Comparison of ENCODE assay signal across 8 mouse cellular contexts in genomic region chr13:52980951-52981421, GRCm38 (mm10). TPM values are rescaled to one million over a fixed set of nuclear protein-coding genes. Genes with fewer than 3 reads are reported as not detected.
DNase-seq lines count a peak whose midpoint lies in the region; ATAC-seq and TF ChIP-seq lines count a peak whose summit lies in the region.

Nfil3 (minus strand) TSS chr13:52981073.

- H3K9ac ChIP-seq in intestine, postnatal 0 days (ENCODE audit: low read depth, low read length), result peak within 1 kb of the TSS; percentile 94
- H3K9ac ChIP-seq in limb, embryonic 11.5 days (ENCODE audit: low read length), result peak within 1 kb of the TSS; percentile 86
- peak within 1 kb of the TSS; percentile 87 for H3K9ac ChIP-seq in midbrain, embryonic 11.5 days (ENCODE audit: low read length)

- peak within 1 kb of the TSS; percentile 97 for H3K27ac ChIP-seq in intestine, postnatal 0 days (ENCODE audit: low read depth, low read length)
- H3K27ac ChIP-seq in limb, embryonic 11.5 days (replicated peaks; ENCODE audit: low read depth, low read length), result peak within 1 kb of the TSS; percentile 93
- peak within 1 kb of the TSS; percentile 76 for H3K27ac ChIP-seq in midbrain, embryonic 11.5 days (ENCODE audit: low read depth, low read length)
- H3K27ac ChIP-seq in small intestine, adult 2 months (ENCODE audit: insufficient read depth, low read depth, low read length), result peak within 1 kb of the TSS; percentile 68

- TF ChIP-seq CTCF in intestine, postnatal 0 days (IDR thresholded peaks at IDR 0.05; ENCODE audit: low read depth), result peak; percentile 14; the same call in 1 of the 2 replicates
- TF ChIP-seq CTCF in small intestine, adult 2 months (IDR thresholded peaks at IDR 0.05; ENCODE audit: extremely low read depth, insufficient read length, insufficient replicate concordance, low read depth, low read length), result no peak

- H3K36me3 ChIP-seq in intestine, postnatal 0 days (ENCODE audit: control insufficient read depth, insufficient read depth), result no peaks in the 10 kb centered on the region
- no peaks in the 10 kb centered on the region for H3K36me3 ChIP-seq in limb, embryonic 11.5 days (ENCODE audit: control insufficient read depth, insufficient read depth, low read length)
- H3K36me3 ChIP-seq in midbrain, embryonic 11.5 days (ENCODE audit: control insufficient read depth, insufficient read depth, low read length), result no peaks in the 10 kb centered on the region
- no peaks in the 10 kb centered on the region for H3K36me3 ChIP-seq in small intestine, adult 2 months (ENCODE audit: control insufficient read depth, insufficient read depth, low read length)

- peaks cover 15% of the 10 kb centered on the region; the same call in 1 of the 2 replicates for H3K4me1 ChIP-seq in intestine, postnatal 0 days (replicated peaks; ENCODE audit: control insufficient read depth, insufficient read depth, low read length)
- H3K4me1 ChIP-seq in limb, embryonic 11.5 days (ENCODE audit: control insufficient read depth, insufficient read depth, low read length), result peaks cover 26% of the 10 kb centered on the region
- H3K4me1 ChIP-seq in midbrain, embryonic 11.5 days (ENCODE audit: control insufficient read depth, insufficient read depth, low read length), result peaks cover 19% of the 10 kb centered on the region
- H3K4me1 ChIP-seq in small intestine, adult 2 months (ENCODE audit: control insufficient read depth, insufficient read depth, insufficient read length, low read length), result peaks cover 15% of the 10 kb centered on the region

- peak; percentile 67 for TF ChIP-seq POLR2A in small intestine, adult 2 months (IDR thresholded peaks at IDR 0.05; ENCODE audit: low read depth, low read length)

- H3K4me3 ChIP-seq in intestine, postnatal 0 days (ENCODE audit: low read depth, low read length), result peak within 1 kb of the TSS; percentile 97
- H3K4me3 ChIP-seq in limb, embryonic 11.5 days (ENCODE audit: low read depth, low read length), result peak within 1 kb of the TSS; percentile 75
- H3K4me3 ChIP-seq in midbrain, embryonic 11.5 days (ENCODE audit: low read depth, low read length), result peak within 1 kb of the TSS; percentile 91
- H3K4me3 ChIP-seq in small intestine, adult 2 months (ENCODE audit: low read depth, low read length), result peak within 1 kb of the TSS; percentile 79

- DNase-seq in embryo, embryonic 10 days (ENCODE audit: low spot score), result peak; percentile 85
- DNase-seq in embryo, embryonic 9.5 days (ENCODE audit: extremely low spot score), result no peak
- peak; percentile 93 for DNase-seq in embryo, embryonic 11 days
- peak; percentile 99 for DNase-seq in heart, adult 11 months
- peak; percentile 80 for DNase-seq in limb, embryonic 11.5 days (ENCODE audit: low spot score)
- no peak for DNase-seq in midbrain, embryonic 11.5 days (ENCODE audit: low spot score, missing footprints)

- WGBS in intestine, postnatal 0 days, result under 1% methylated on average over 29 of the region's 79 CpGs
- WGBS in limb, embryonic 11.5 days, result under 1% methylated on average over 60 of the region's 79 CpGs
- under 1% methylated on average over 43 of the region's 79 CpGs for WGBS in midbrain, embryonic 11.5 days
- WGBS in small intestine, adult 2 months, result 2% methylated on average over 32 of the region's 79 CpGs

- no peaks in the 10 kb centered on the region for H3K27me3 ChIP-seq in intestine, postnatal 0 days (replicated peaks; ENCODE audit: control insufficient read depth, insufficient read depth, low read length)
- peaks cover 2% of the 10 kb centered on the region; the same call in 1 of the 2 replicates for H3K27me3 ChIP-seq in limb, embryonic 11.5 days (ENCODE audit: control insufficient read depth, insufficient read depth, low read length)
- peaks cover 18% of the 10 kb centered on the region for H3K27me3 ChIP-seq in midbrain, embryonic 11.5 days (ENCODE audit: control insufficient read depth, insufficient read depth, low read length)
- no peaks in the 10 kb centered on the region for H3K27me3 ChIP-seq in small intestine, adult 2 months (ENCODE audit: control insufficient read depth, insufficient read depth, low read length)

- H3K9me3 ChIP-seq in intestine, postnatal 0 days (ENCODE audit: control insufficient read depth), result no peaks in the 10 kb centered on the region
- no peaks in the 10 kb centered on the region for H3K9me3 ChIP-seq in limb, embryonic 11.5 days (ENCODE audit: control insufficient read depth, low read length)
- no peaks in the 10 kb centered on the region for H3K9me3 ChIP-seq in midbrain, embryonic 11.5 days (ENCODE audit: control insufficient read depth, low read length)

- H3K4me2 ChIP-seq in intestine, postnatal 0 days (replicated peaks; ENCODE audit: low read depth), result peak within 1 kb of the TSS; percentile 98
- H3K4me2 ChIP-seq in limb, embryonic 11.5 days (ENCODE audit: low read depth, severe bottlenecking), result peak within 1 kb of the TSS; percentile 98
- H3K4me2 ChIP-seq in midbrain, embryonic 11.5 days, result peak within 1 kb of the TSS; percentile 99

- ATAC-seq in intestine, postnatal 0 days, result peak; percentile 84
- ATAC-seq in limb, embryonic 11.5 days (ENCODE audit: insufficient number of reproducible peaks, low FRiP score, low TSS enrichment, low read depth), result peak; percentile 74
- peak; percentile 88 for ATAC-seq in midbrain, embryonic 11.5 days (ENCODE audit: low FRiP score)

RNA-seq across cellular contexts. Expression of gene Nfil3, which starts in this region (rescaled TPM):
- 15.6 and 15.8 TPM in 2 replicates for polyA plus RNA-seq in intestine, postnatal 0 days (2015; fragmentation: Nextera tagmentation; extraction: Ambion mirVana)
- 29.4 and 31.3 TPM in 2 replicates for polyA plus RNA-seq in limb, embryonic 11.5 days (2014; fragmentation: Nextera tagmentation; extraction: Ambion mirVana)
- 18.3 and 19.3 TPM in 2 replicates for polyA plus RNA-seq in midbrain, embryonic 11.5 days (2014; fragmentation: Nextera tagmentation; extraction: Ambion mirVana)
- 3.8 and 9.2 TPM in 2 replicates for polyA plus RNA-seq in small intestine, adult 2 months (2012; rRNA removed)

Comparison
In these comparisons a context has a peak if more than half of its experiments do, and no peak if none do; other contexts are left out.
1. DNase-seq: peak in embryo, embryonic 10 days (single experiment), embryo, embryonic 11 days (single experiment), heart, adult 11 months (single experiment) and limb, embryonic 11.5 days (single experiment); none in embryo, embryonic 9.5 days (single experiment) and midbrain, embryonic 11.5 days (single experiment).
2. Peak in every context shown above with its lines, with median percentiles within 50 percentile points of each other: ATAC-seq, H3K27ac ChIP-seq, H3K4me2 ChIP-seq, H3K4me3 ChIP-seq and H3K9ac ChIP-seq.